Mouse (Mus musculus): ENCODE results near the gene Cand2.
A peak's percentile ranks its signal among the peaks of the same experiment; 100 is the strongest.

Cand2 gene

DNA sequence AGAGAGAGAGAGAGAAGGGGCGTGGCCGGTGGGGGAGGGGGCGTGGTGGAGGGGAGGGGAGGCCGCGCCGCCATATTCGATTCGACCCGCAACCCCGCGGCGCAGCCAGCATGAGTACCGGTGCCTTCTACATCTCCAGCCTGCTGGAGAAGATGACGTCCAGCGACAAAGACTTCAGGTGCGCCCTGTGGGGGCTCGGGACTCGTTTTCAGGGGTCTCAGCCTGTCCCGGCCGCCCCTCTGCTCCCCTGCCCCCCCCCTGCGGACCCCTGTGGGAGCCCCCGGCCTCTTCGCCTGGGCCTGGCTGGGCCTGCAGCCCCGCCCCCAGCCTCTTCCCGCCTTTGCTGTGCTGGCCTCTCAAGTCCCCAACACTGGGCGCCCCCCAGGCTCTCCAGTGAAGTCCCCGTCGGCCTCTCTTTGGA lies at the start of gene Cand2:
Gene Cand2 (plus strand): TSS at position 38 of the 421 bp plus-strand sequence.
- DNase-seq (ENCODE audit: low spot score in 2 of 2) = no peak

DNA sequence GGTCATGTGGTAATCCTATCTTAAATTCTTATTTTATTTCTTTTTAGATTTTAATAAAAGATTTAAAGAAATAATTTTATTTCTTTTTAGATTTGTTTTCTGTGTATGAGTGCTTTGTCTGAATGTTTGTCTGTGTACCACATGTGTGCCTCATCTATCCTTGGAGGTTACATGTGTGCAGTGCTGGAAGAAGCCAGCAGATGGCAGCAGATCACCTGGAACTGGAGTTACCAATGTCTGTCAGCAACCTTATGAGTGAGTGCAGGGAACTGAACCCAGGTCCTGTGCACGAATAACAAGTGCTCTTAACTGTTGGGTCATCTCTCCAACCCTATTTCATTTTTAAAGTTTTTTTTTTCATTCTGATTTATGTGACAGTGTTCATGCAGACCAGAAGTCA lies 47.2 kb upstream of the Cand2 start:
- DNase-seq (ENCODE audit: low spot score in 2 of 2) = peak in 1 of 2 experiments; percentile 12

GRCm38 (mm10) chr6:115727570-115727969 lies 46.8 kb upstream of the Cand2 start:
- no peak for DNase-seq (ENCODE audit: low spot score in 2 of 2)

GRCm38 (mm10) chr6:115730560-115731342 lies 43.6 kb upstream of the Cand2 start:
- DNase-seq (ENCODE audit: low spot score in 2 of 2) = no peak

DNA sequence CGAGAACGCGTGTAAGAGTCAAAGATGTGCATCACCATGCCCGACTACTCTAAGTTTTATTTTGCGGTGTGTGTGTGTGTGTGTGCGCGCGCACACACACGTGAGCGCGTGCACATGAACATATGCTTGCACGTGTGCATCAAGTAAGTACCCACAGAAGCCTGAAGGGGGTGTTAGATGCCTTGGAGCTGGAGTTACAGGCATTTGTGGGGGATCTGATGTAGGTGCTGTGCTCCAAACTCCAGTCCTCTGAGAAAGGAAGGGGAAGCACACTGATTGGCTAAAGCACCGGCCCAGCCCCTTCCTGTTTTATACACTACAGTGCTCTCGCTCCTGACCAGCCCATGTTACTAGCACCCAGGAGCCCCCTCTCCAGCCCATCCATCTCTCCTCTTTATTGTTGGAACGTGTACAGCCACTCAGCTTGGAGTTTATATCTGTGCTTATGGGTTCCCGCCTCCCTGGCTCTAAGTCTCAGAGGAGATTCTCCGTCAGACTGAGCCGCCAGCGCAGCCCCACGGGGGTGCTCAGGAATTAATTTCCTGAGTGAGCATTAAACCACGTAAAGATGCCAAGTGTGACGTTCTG lies 41.9 kb upstream of the Cand2 start:
- DNase-seq (ENCODE audit: low spot score in 2 of 2) = no peak

DNA sequence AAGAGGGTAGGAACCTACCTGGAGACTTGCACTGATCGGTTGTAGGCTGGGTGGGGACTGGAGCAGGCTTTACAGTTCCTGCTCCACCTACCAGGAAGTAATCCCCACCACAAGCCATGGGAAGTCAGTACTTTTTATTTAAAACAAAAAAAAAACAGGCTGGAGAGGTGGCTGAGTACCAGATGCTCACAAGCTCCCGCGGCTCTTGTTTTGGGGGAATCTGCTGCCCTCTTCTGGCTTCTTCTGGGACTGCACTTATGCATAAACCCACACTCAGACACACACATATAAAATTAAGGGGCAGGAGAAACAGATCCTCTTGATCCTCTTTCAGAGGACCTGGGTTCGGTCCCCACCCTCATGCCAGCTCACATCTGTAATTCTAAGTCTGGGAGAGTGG lies 39.4 kb upstream of the Cand2 start:
- peak in 1 of 2 experiments; percentile 27 for DNase-seq (ENCODE audit: low spot score in 2 of 2)

GRCm38 (mm10) chr6:115739056-115739455 lies 35.3 kb upstream of the Cand2 start:
- DNase-seq (ENCODE audit: low spot score in 2 of 2) = no peak

DNA sequence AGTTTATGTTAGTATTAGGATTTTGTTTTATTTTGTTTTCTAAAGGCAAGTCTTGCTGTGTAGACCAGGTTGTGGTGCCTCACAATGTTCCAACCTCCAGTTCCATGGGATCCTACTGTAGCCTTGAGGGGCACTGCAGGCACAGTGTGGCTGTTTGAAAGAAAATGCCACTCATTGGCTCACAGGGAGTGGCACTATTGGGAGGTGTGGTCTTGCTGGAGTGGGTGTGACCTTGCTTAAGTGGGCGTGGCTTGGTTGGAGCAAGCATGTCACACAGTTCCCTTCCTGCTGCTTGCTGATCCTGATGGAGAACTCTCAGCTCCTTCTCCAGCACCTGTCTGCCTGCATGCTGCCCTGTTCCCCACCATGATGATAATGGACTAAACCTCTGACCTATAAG lies 30.8 kb upstream of the Cand2 start:
- DNase-seq (ENCODE audit: low spot score in 2 of 2) = no peak

DNA sequence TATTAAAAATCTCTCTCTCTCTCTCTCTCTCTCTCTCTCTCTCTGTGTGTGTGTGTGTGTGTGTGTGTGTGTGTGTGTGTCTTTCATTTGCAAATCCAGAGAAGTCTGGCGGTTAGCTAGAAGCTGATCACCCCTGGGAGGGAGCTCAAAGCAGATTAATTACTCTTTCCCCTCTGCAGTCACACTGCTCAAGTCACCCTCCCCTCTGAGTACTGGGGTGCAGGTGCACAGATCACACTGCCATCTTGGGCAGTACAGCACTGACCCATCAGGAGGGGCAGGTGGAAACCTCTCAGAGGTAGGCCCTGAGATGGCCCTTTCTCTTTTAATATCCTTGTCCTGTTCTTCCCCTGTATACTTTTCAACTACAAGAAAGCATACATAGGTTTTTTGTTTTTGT lies 28.0 kb upstream of the Cand2 start:
- no peak for DNase-seq (ENCODE audit: low spot score in 2 of 2)

- DNase-seq (ENCODE audit: low spot score in 2 of 2) = no peak
Measured at GRCm38 (mm10) chr6:115755536-115755935, 18.8 kb upstream of the Cand2 start.

DNA sequence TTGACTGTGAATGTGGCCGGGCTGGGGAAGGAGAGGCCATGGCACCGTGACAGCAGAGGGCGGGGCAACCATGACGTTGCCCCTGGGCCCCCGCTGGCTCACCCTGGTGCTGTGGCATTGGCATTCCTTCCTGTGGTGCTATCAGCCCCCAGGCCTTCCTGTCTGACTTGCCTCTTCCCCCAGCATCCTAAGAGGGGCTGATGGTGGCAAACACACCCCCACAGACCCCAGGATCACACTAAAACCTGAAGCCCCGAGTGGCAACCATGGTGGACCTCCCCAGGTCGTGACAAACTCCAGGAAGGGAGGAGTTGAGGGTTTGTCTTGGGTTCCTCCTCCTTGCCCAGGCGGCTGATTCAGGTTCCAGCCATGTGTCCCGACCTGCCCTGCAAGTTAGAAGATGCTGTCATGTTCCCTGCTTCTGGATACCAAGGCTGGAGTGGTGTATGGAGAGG lies 15.3 kb upstream of the Cand2 start:
- no peak for DNase-seq (ENCODE audit: low spot score in 2 of 2)

- DNase-seq (ENCODE audit: low spot score in 2 of 2) = no peak
Measured at GRCm38 (mm10) chr6:115759461-115759860, 14.9 kb upstream of the Cand2 start.

- DNase-seq (ENCODE audit: low spot score in 2 of 2) = no peak
Measured at GRCm38 (mm10) chr6:115760137-115760536, 14.2 kb upstream of the Cand2 start.

DNA sequence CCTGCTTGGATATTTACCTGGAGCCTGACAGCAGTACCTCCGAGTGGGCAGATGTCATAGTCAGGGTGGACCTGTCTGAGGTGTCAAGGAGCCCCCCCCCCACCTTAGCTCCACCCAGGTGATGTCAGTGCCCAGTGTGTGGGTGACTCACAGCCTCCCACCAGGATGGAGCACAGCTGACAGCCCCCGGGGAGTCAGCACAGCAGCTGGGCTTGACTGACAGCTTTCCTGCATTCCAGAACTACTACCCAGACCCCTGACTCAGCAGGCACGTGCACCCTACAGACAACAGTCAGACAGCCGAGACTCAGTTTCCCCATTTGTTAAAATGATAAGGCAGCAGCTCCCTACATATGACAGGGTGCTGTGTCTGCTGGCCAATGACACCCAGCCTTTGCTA lies 13.4 kb upstream of the Cand2 start:
- no peak for DNase-seq (ENCODE audit: low spot score in 2 of 2)

- no peak for DNase-seq (ENCODE audit: low spot score in 2 of 2)
Measured at GRCm38 (mm10) chr6:115761995-115762756, 12.2 kb upstream of the Cand2 start, which contains the start of gene Tmem40. Gene Tmem40 (minus strand): TSS chr6:115762410.

DNA sequence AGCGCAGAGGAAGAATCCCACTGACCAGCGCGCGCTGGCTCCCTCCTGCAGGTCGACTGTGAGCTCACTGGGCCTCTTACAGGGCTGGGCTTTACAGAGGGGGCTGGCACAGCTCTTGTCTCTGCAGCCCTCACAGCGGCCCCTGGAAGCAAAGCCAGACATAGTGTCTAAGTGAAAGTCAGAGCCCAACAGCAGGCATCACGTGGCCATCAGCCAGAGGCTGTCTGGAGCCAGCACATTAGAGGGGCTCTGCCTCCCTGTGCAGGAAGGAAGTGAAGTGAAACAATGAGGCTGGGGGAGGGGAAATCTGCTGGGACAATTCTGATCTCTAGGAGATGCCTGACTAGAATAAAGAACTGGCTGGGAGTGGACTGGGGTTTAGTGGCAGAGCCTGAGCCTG lies 10.2 kb upstream of the Cand2 start:
- peak; percentile 23 to 32 for DNase-seq (ENCODE audit: low spot score in 2 of 2)

DNA sequence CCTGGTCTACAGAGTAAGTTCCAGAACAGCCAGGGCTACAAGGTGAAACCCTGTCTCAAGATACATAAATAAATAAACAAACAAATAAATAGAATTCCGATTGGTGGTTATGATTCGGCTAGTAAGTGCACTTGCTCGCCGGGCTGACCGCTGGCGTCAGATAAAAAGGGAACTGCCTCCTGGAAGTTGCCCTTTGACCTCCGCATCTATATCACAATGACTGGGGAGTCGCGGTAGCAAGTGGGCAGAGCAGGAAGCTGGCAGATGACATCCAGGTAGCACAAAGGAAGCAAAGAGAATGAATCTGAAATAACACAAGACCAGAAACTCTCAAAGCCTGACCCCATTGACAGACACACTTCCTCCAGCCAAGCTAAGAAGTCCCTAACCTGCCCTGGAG lies 7.0 kb upstream of the Cand2 start:
- no peak for DNase-seq (ENCODE audit: low spot score in 2 of 2)

GRCm38 (mm10) chr6:115768207-115768606 lies 6.1 kb upstream of the Cand2 start:
- DNase-seq (ENCODE audit: low spot score in 2 of 2) = no peak

DNA sequence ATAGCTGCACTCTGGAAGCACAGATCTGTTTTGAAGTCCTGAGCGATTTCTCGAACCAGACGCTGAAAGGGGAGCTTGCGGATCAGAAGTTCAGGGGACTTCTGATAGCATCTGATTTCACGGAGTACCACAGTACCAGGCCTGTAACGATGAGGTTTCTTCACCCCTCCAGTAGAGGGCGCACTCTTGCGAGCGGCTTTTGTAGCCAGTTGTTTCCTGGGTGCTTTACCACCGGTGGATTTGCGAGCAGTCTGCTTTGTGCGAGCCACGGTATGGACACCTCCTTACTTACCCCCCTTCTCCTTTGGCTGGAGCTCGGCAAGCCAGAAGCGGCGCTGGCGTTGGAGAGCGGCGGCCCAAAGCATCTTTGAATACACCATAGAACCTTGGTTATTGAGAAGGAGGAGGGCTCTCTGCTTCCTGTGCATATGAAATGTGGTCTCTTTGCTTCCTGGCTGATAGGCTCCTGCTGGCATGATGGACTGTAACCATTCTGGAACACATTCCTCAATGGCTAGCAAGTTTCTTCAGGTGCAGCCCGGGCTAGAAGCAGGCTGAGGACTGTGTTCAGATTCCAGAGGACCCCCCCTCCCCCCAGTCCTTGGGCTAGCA lies 4.2 kb upstream of the Cand2 start:
- no peak for DNase-seq (ENCODE audit: low spot score in 2 of 2)

GRCm38 (mm10) chr6:115770852-115771251 lies 3.5 kb upstream of the Cand2 start:
- DNase-seq (ENCODE audit: low spot score in 2 of 2) = no peak

- DNase-seq (ENCODE audit: low spot score in 2 of 2) = no peak
Measured at GRCm38 (mm10) chr6:115772201-115772600, 2.1 kb upstream of the Cand2 start.

DNA sequence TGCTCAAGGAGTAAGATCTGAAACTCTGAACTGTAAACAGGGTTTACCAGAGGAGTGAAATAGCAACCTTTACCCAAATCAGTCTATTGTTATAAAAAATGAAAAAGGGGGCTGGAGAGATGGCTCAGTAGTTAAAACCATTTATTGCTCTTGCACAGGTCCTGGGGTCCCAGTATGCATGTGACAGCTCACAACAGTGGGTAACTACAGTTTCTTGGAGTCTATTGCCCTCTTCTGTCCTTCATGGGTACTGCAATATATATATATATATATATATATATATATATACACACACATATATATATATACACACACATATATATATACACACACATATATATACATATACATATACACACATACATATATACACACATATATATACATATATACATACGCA lies 1.7 kb upstream of the Cand2 start:
- no peak for DNase-seq (ENCODE audit: low spot score in 2 of 2)
